Mouse (Mus musculus) forebrain, embryonic 14.5 days (tissue): ENCODE measurements at regions not wholly inside any gene's neighbourhood (a gene's known extent, or its start where the extent isn't known, plus 50 kb on each side); places are given as distances from the start of the nearest gene placed in this dataset.
A peak's percentile ranks its signal among the peaks of the same experiment; 100 is the strongest.

Experiments used
- ATAC-seq: fragments of 200-750 bp; cut with Nextera tagmentation; 2 replicates; pipeline ENCODE4 v1.8.0; 2017; ENCODE audit warnings: mild to moderate bottlenecking, moderate library complexity
- DNase-seq: peaks from one replicate; pipeline ENCODE4 v3.0.0-alpha.2; 2015; ENCODE audit warnings: low spot score
- H3K27ac ChIP-seq: fragments of 300-500 bp; sonication (generic); 2 replicates; pipeline ENCODE4 v1.5.1; 2014; ENCODE audit warnings: low read depth, mild to moderate bottlenecking, control low read depth, low read length, moderate library complexity
- H3K27me3 ChIP-seq: fragments of 300-500 bp; sonication (generic); replicated peaks from 2 replicates; pipeline ENCODE4 v1.6.1; 2014; ENCODE audit warnings: low read length, control low read depth, mixed read lengths; ENCODE audit not compliant: control insufficient read depth, insufficient read depth
- H3K36me3 ChIP-seq: fragments of 300-500 bp; sonication (generic); 2 replicates; pipeline ENCODE4 v1.6.1; 2014; ENCODE audit warnings: low read length, control low read depth; ENCODE audit not compliant: control insufficient read depth, insufficient read depth
- H3K4me1 ChIP-seq: fragments of 300-500 bp; sonication (generic); 2 replicates; pipeline ENCODE4 v1.6.1; 2014; ENCODE audit warnings: antibody characterized with exemption, low read length, control low read depth; ENCODE audit not compliant: control insufficient read depth, insufficient read depth
- H3K4me2 ChIP-seq: fragments of 300-500 bp; sonication (generic); 2 replicates; pipeline ENCODE4 v1.6.1; 2014; ENCODE audit warnings: mild to moderate bottlenecking, control low read depth, low read length
- H3K4me3 ChIP-seq: fragments of 300-500 bp; sonication (generic); 2 replicates; pipeline ENCODE4 v1.5.1; 2014; ENCODE audit warnings: low read depth, low read length, control low read depth
- H3K9ac ChIP-seq: fragments of 300-500 bp; sonication (generic); 2 replicates; pipeline ENCODE4 v1.6.1; 2014; ENCODE audit warnings: mild to moderate bottlenecking, low read length, control low read depth, moderate library complexity
- H3K9me3 ChIP-seq: fragments of 300-500 bp; sonication (generic); replicated peaks from 2 replicates; pipeline ENCODE4 v1.6.1; 2016; ENCODE audit warnings: low read length, control low read depth, mixed read lengths; ENCODE audit not compliant: control insufficient read depth
- WGBS: fragments of 180-500 bp; shearing (Covaris S2); extraction: QIAGEN DNeasy Blood & Tissue Kit; methylation state at CpG from one replicate; pipeline ENCODE4 v1.1.7; 2014; 5-methylcytosine and 5-hydroxymethylcytosine counted together

- Histone ChIP-seq H3K36me3 (no peaks in the 10 kb centered on the region), H3K9ac (no peak overlapping the region), H3K4me1 (no peaks in the 10 kb centered on the region), H3K9me3 (no peaks in the 10 kb centered on the region), H3K27ac (no peak overlapping the region), H3K4me2 (no peak overlapping the region), H3K27me3 (no peaks in the 10 kb centered on the region), H3K4me3 (no peak overlapping the region)
- WGBS: 94% methylated on average over 2 of the region's 2 CpGs
- no peak for DNase-seq
- ATAC-seq: no peak
These were observed 54.0 kb upstream of the Thsd7b start for GRCm38 (mm10) chr1:129219098-129219497.

GRCm38 (mm10) chr1:129208806-129209205 lies 64.3 kb upstream of the Thsd7b start:
- no peaks in the 10 kb centered on the region for H3K36me3 ChIP-seq
- WGBS: 28% methylated on average over 1 of the region's 1 CpGs
- no peak overlapping the region for H3K4me2 ChIP-seq
- DNase-seq (no peak), ATAC-seq (peak; percentile 31; the same call in 1 of the 2 replicates)
- H3K27me3 ChIP-seq: no peaks in the 10 kb centered on the region
- no peak overlapping the region for H3K4me3 ChIP-seq
- H3K4me1 ChIP-seq: peaks cover 10% of the 10 kb centered on the region; the same call in 1 of the 2 replicates
- H3K27ac ChIP-seq: peak overlapping the region; percentile 76
- no peak overlapping the region for H3K9ac ChIP-seq
- H3K9me3 ChIP-seq: no peaks in the 10 kb centered on the region

GRCm38 (mm10) chr1:129208406-129208805 lies 64.7 kb upstream of the Thsd7b start:
- Histone ChIP-seq H3K9me3 (no peaks in the 10 kb centered on the region), H3K9ac (no peak overlapping the region), H3K27ac (peak overlapping the region; percentile 76), H3K4me3 (no peak overlapping the region), H3K27me3 (no peaks in the 10 kb centered on the region), H3K36me3 (no peaks in the 10 kb centered on the region), H3K4me1 (peaks cover 10% of the 10 kb centered on the region; the same call in 1 of the 2 replicates), H3K4me2 (no peak overlapping the region)
- ATAC-seq: peak; percentile 98
- 8% methylated on average over 2 of the region's 2 CpGs for WGBS
- peak; percentile 87 for DNase-seq

GRCm38 (mm10) chr1:129207674-129208073 lies 65.4 kb upstream of the Thsd7b start:
- Histone ChIP-seq H3K9me3 (no peaks in the 10 kb centered on the region), H3K4me1 (peaks cover 10% of the 10 kb centered on the region; the same call in 1 of the 2 replicates), H3K9ac (no peak overlapping the region), H3K4me2 (no peak overlapping the region), H3K4me3 (no peak overlapping the region), H3K27me3 (no peaks in the 10 kb centered on the region), H3K27ac (no peak overlapping the region), H3K36me3 (no peaks in the 10 kb centered on the region)
- DNase-seq (peak; percentile 8), ATAC-seq (no peak)
- 43% methylated on average over 5 of the region's 5 CpGs for WGBS

GRCm38 (mm10) chr1:129180174-129180759 lies 92.8 kb upstream of the Thsd7b start:
- WGBS: 92% methylated on average over 3 of the region's 3 CpGs
- H3K27me3 ChIP-seq: no peaks in the 10 kb centered on the region
- H3K4me2 ChIP-seq: no peak overlapping the region
- ATAC-seq (peak; percentile 54; the same call in 1 of the 2 replicates), DNase-seq (peak; percentile 56)
- H3K9me3 ChIP-seq: no peaks in the 10 kb centered on the region
- H3K9ac ChIP-seq: no peak overlapping the region
- H3K27ac ChIP-seq: no peak overlapping the region
- no peaks in the 10 kb centered on the region for H3K4me1 ChIP-seq
- no peak overlapping the region for H3K4me3 ChIP-seq
- H3K36me3 ChIP-seq: no peaks in the 10 kb centered on the region

- no peak for ATAC-seq
- WGBS: 86% methylated on average over 8 of the region's 8 CpGs
These were observed 103.2 kb upstream of the Thsd7b start for GRCm38 (mm10) chr1:129169936-129170335.

GRCm38 (mm10) chr1:129150643-129151042 lies 122.5 kb upstream of the Thsd7b start:
- WGBS: 70% methylated on average over 1 of the region's 1 CpGs
- Histone ChIP-seq H3K36me3 (no peaks in the 10 kb centered on the region), H3K27ac (no peak overlapping the region), H3K9me3 (no peaks in the 10 kb centered on the region), H3K4me2 (no peak overlapping the region), H3K27me3 (no peaks in the 10 kb centered on the region), H3K4me3 (no peak overlapping the region), H3K9ac (no peak overlapping the region), H3K4me1 (no peaks in the 10 kb centered on the region)
- DNase-seq (peak; percentile 58), ATAC-seq (peak; percentile 86)

More at GRCm38 (mm10) chr1:129169936-129170335, 103.2 kb upstream of the Thsd7b start:
- DNase-seq: no peak
- Histone ChIP-seq H3K4me2 (no peak overlapping the region), H3K9ac (no peak overlapping the region), H3K4me1 (no peaks in the 10 kb centered on the region), H3K36me3 (no peaks in the 10 kb centered on the region), H3K4me3 (no peak overlapping the region), H3K27ac (no peak overlapping the region), H3K9me3 (no peaks in the 10 kb centered on the region), H3K27me3 (no peaks in the 10 kb centered on the region)

- DNase-seq: no peak
- Histone ChIP-seq H3K27me3 (no peaks in the 10 kb centered on the region), H3K4me2 (no peak overlapping the region), H3K9me3 (no peaks in the 10 kb centered on the region), H3K4me3 (no peak overlapping the region), H3K9ac (no peak overlapping the region), H3K4me1 (no peaks in the 10 kb centered on the region), H3K36me3 (no peaks in the 10 kb centered on the region), H3K27ac (no peak overlapping the region)
- no peak for ATAC-seq
- WGBS: 86% methylated on average over 7 of the region's 7 CpGs
These were observed 124.2 kb upstream of the Thsd7b start for GRCm38 (mm10) chr1:129148733-129149388.

GRCm38 (mm10) chr1:129146395-129147094 lies 126.6 kb upstream of the Thsd7b start:
- DNase-seq (no peak), ATAC-seq (no peak)
- Histone ChIP-seq H3K4me3 (no peak overlapping the region), H3K4me1 (no peaks in the 10 kb centered on the region), H3K27me3 (no peaks in the 10 kb centered on the region), H3K27ac (no peak overlapping the region), H3K4me2 (no peak overlapping the region), H3K36me3 (no peaks in the 10 kb centered on the region), H3K9me3 (no peaks in the 10 kb centered on the region), H3K9ac (no peak overlapping the region)
- 56% methylated on average over 4 of the region's 4 CpGs for WGBS
